Mouse (Mus musculus) adrenal gland, adult 2 months (tissue): ENCODE data around the gene Dapp1. TPM values are rescaled to one million over a fixed set of nuclear protein-coding genes. Genes with fewer than 3 reads are reported as not detected.
"Not testable (repeated sequence)": the region's sequence is repeated elsewhere in the genome, so short reads cannot be mapped to it uniquely, and the experiment has no call there.

Experiments
- DNase-seq: peaks from one replicate; pipeline ENCODE4 v3.0.0; 2021
- polyA plus RNA-seq: library from polyadenylated mRNA; depleted of rRNA; stranded (reverse); fragments of >200 nt; gene quantifications from 2 replicates; pipeline ENCODE4 v1.2.3, GENCODE M21; 2012
- total RNA-seq, 2 experiments: library from RNA; stranded (reverse); gene quantifications; 2 replicates each; pipeline ENCODE4 v1.2.3; 2021

The Dapp1 gene
- total and polyA plus RNA-seq, 3 experiments: 1.8 to 4.7 (median 3.8) TPM

DNA sequence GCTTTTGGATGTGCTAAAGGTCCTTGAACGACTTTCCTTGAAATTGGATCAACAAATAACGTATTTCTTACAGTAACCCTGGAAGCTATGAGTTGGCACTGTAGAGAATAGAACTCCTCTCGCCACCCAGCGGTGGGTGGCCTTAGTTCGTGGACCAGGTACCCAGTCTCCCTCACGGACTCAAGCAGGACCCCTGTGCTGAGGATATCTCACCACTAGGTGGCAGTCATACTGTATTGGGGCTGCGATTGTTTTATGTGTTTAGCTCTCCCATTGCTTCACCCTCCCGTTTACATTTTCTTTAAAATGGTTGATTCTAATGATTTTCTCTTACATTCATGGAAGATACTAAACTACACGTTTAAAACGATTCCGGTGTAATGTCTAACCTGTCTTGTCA, 9.8 kb upstream of the Dapp1 start:
- DNase-seq: peak; percentile 92

DNA sequence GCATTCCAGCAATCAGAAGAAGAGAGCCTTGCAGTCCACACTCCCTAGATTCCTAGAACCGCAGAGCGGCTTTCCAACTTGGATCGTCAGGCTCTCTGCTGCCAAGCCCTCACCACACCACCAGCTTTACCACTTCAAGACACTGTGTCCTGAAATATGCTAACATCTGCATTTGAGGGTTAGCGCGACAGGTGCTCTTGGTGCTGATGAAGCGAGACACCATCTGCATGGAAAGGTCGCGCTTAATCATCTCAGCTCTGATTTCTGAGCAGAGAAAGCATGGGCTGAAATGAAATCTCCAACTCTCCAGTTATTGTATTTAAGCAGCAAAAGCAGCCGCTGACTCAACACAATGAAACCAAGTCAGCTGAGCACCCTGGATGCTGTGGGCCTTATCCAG, 8.1 kb upstream of the Dapp1 start:
- DNase-seq: no peak

DNA sequence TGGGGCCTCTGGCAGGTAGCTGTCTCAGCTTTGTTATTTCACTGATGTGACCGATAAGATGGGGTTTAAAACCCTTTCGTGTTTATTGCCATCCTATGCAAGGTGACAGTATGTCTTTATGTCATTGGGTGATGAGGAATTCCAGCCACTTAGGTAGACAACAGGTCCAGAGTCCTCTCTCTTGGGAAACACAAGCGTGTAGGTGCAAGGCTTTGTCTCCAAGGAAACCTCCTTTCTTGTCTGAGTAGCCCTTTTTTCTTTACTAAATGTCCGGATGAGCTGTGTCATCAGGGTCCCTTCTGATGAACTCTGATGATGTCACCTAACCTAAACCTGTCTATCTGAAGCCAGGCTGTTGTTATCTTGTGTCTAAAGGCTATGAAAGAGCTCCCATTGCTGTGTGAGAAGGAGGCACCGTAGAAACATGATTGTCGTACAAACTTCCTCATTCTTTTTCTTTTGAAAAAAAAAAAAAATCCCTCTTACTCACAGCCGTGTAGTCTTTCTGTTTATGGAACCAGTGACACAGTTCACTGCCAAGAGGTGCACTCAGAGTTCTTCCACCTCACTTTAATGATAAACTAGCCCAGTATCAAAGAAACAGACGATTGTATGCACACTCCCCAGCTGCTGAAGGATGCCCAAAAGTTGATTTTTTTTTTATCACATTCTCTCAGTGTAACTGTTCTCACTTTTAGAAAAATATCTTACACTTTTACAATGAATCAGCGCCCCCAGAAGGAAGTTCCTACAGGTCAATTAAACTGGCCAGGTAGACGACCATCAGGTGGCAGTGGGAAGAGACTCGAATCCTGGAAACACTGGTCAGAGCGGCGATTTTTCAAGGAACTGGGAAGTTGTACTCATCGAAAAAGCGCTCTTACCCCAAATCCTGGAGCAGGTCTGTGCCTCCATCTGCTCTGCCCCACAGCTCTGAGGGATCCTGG, 637 bp downstream of the Dapp1 start:
- no peak for DNase-seq

DNA sequence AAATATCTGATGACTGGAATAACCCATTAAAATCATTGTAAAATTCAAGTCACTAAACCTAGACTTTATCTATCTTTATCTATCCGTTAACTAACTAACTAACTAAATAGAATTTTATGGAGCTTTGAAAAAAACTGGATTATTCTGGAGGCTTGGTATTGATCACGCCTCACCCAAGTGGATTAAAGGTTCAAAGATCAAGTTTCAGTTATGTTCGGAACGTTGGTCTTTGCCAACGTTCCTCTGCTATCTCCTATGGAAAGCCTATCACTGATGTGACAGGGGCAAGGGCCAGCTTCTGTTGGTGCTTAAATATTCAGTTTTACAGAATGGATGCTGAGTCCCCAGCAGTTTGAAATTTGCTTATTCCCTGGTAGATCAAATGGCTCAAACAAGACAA, 3.1 kb downstream of the Dapp1 start:
- DNase-seq: no peak

DNA sequence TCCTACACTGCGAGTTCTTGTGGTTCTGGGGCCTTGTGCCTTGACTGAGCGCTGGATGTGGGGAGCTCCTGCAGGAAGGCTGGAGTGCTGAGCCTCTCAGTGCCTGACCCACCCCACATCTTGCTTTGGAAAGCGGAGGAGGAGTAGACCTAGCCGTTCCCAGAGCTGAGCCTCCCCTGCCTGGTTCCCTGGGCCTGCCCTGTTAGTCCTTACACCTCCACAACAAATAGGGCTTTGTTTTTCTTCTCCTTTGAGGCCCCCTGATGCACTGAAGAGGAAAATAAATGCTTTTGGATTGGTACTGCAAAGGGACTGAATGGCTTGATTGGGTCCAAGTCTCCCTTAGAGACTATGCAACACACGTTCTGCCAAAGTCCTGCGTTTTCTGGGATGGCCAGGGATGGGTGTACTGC, 3.7 kb downstream of the Dapp1 start:
- DNase-seq: no peak

DNA sequence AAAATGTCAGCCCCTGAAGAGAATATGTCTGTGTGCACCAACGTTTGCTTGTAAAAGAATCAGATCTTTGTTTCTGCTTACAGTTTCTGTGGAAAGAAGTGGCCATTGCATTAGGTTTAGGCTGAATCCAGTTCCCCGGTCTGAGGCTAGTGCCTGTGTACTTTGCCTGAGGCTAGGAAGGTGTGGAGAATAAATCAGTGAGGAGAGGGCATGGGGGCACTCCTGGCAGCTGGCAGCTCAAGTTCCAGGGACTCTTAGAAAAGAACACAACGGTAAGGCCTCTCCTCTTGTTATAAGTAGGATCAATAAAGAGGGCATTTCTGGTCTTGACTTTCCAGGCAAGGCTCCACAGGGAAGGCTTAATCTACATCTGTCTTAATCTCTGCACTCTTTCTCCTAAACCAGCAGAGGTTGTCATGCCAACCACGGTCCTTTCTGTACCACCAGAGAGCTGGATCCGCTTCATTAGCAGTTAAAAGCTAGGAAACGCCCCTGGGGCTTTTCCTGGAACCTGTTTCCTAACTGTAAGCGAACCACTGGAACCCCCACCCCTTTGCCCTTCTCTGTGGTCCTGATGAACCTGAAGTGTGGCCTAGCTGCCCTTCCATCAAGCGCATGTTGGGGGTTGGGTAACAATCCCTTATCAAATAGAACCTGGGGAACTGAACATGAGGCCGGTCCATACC, 4.3 kb downstream of the Dapp1 start:
- no peak for DNase-seq

DNA sequence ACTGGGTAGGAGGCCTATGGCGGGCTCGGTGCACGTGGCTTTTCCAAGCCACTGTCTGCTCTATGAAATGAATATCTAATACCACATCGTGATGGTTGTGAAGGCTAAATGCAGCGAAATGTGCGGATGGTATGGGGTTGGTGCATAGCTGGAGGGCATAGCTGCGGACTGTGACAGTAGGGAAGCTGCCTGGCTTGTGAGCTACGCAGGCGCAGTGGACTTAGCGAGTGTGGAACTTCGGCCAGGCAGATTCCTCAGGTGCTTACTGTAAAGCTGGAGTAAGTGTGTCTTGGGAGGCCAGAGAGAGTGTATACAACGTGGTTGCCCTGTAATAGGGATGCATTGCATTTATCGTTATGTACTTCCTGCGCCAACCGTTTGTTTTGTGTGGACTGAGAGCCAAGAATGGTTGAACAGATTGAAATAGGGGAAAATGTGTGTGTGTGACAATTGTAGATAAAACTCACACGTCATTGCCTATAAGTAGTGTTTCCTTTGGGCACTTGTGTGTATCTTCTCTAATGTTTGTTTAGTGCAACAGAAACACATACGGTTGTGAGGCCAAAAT, 5.4 kb downstream of the Dapp1 start:
- no peak for DNase-seq

DNA sequence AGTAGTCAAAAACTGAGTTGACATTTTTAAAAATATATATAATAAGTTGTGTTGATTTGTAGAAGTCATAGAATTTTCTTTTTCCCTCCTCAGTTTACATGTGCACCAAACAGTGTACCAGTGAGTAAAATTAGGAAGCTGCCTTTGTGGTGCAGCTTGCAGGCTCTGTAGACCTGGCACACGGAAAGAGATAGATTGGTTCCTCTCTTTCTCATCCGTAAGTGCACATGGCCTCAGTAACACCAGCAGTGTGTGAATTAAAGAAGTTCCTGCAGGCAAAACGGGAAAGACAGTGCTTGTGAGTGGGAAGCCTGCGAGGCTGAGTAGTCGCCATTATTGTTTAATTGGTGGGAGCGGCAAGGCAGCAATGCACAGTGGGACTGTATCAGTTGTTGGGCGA, 5.9 kb downstream of the Dapp1 start:
- no peak for DNase-seq

DNA sequence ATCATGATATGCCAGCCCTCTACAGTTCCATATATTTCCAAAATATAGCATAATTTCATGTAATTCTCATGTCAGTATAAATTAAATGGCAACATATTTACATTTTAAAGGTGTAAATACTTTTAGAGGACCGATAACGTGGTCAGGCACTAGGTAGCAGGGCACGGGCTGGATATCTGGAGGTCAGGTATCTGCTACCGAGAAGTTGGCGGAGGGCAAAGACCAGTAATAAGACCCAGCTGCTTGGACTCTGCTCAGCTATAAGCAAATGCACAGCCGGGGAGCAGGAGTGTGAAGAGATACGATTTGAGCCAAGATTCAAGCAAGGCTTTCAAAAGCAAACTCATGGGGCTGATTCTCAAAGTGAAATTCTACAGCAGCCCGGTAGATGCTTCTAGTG, 7.0 kb downstream of the Dapp1 start:
- DNase-seq: no peak

DNA sequence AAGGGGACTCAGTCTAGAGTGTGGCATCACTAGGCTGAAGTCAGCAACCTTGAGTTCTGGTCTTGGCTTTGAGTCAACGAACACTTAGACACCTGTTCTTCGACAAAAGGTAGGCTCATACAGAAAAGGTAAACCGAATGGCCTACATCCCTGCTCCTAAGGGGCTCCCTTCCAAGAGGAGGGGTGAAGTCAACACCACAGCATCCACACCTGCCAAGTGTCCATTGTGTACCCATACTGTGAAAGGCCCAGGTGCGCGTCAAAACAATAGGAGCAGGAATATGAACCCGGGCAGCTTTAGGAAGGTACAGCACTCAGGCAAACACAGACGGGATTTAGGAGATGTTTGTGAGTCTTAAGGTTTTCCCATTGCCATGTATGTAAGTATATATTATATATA, 8.4 kb downstream of the Dapp1 start:
- no peak for DNase-seq

DNA sequence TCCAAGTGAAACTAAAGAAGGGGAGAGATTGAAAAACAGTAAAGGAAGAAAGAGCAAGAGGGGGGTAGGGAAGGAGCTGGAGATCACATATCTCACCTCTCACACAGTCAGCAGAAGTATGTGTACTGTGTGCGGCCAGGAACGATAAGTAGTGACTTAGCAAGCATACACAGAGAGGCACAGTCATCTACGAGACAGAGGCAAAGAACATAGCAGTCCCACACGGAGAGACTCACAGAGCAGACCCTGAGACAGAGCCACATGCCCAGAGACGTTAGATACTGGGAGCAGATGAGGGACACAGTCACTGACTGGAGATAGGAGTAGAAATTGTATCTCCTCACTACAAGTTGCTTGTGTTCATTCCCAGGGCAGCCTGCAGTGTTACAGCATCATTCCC, 9.1 kb downstream of the Dapp1 start:
- no peak for DNase-seq

DNA sequence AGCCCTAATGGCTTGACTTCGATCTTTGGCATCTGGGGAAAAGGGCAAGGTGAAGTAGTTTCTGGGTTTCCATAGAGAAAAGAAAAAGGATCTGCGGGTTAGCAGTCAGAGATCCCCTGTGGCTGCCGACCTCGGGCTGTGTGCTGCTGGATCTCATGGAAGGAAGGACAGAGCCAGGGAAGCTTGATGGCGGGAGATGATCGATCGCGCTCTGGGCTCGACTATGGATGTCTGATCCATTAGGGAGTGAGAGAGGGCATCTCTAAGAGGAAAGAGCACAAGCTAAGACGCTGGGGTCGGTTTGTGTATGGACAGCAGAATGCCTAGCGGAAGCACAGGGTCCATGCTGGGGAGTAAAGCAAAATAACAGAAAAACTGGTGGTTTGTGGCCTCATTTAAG, 11.4 kb downstream of the Dapp1 start:
- no peak for DNase-seq

DNA sequence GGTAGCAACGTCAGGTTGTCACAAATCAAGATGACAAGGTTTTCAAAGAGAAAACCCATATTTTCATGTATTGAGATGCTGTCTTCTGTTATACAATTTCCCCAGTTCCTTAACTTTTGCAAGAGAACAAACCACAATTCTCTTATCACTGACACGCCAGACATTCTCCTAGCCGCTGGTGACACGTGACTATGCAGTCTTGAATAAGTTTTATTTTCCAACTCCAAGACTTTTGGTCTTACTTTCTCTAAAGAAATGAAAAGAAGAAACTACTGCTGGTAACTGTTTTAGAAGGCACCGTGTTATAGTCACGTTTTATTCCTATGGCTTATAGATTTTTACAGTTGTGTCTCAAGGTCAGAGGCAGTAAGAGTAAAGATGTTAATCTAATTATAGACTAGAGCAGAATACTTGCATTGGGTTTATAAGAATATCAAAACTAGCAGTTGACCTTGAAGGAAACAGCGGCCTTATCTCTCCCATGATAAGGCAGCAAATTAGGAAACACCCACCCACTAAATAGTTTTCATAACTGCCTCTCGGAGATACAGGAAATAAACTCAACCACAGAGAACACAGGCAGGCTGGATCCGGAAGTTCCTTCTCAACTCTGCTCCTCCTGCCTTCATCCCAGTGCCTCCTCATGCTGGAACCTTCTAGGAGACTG, 12.4 kb downstream of the Dapp1 start:
- DNase-seq: no peak

DNA sequence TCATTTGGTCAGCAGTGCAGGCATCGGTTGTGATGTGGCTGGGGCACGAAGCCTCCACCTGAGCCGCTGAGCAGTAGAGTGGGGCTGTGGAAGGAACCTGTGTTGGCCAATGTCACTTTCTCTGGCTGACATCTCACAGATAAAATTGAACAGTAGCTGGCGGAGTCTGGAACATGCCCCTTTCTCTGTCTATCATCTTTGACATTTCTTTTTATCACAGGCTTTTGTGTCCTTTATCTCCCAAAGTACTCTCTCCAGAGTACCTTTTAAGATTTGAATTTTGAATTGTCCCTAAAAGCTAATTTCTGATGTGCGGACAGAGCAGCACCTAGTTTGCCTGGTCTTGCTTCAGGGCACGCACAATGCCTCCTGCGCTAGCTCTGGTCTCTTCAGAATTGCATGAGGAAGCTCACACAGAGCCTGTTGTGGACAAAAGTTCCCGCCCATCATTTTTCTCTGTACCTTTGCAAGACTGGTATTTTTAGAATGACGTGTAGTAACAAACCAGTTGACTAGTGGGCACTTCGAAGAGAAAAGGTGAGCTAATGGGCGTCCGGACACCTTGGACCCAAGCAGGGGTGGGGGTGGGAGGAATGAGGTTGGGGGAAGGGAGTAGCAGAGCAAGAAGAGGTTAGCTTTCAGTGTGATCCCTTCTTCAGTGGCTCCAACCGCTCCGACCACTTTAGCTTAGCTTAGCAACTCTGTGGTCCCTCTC, 13.1 kb downstream of the Dapp1 start:
- DNase-seq: no peak

DNA sequence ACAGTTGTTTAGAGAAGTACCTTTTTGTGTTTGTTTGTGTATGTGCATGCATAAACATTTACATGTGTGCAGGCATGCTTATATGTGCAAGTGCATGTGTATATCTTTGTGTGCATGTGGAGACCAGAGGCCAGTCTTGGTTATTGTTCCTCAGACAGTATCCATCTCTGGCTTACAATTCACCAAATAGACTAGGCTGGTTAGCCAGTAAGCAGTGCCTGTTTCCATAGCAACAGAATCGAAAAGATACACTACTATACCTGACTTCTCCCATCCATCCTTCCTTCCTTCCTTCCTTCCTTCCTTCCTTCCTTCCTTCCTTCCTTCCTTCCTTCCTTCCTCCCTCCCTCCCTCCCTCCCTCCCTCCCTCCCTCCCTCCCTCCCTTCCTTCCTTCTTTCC, 17.3 kb downstream of the Dapp1 start:
- DNase-seq: not testable (repeated sequence)

DNA sequence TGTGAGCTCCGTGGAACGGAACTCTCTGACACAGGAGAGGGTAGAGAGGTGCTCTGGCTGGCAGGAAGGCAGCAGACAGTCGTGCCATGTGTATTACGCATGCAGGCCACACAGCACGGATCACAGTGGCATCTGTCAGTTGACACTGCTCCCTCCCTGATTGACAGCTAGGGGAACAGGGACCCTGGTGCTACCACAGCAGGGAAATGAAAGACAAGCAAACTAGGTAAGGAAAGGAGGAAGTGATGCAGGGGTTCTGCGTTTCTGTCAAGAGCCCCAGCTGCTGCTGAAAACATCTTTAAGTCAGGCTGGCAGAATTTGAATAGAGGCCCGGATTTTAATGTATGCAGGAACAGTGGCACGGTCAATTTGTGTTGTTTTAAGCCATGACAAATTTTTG, 17.8 kb downstream of the Dapp1 start:
- no peak for DNase-seq

DNA sequence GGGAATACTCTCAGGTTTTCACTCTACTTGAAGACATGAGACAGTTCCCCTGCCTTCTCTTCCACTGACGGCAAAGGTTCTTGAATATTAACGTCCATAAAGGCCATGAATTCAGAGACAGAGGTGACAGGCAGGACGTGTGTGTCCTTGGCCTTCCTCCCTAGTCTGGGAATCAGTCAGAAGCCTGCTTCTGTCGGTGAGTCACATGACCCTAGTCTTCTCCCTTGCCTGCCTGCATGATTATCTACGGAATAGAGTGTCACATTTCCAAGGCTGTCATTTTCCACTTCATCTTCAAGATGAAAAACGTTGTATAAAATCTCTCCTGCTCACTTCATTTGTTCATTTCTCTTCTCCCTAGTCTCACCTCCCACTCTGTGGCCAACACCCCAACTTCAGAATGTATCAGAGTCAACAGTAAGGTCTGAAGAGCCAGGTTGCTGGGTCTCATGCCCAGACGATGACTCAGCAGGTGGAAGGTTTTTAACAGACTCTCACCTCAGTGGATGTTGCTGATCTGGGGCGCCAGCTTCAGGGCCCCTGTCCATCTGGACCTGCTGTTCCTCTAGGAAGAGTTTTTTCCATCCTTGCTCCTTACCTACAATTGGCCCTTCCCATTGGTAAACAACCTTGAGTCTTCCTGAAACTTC, 19.5 kb downstream of the Dapp1 start:
- peak; percentile 66 for DNase-seq

DNA sequence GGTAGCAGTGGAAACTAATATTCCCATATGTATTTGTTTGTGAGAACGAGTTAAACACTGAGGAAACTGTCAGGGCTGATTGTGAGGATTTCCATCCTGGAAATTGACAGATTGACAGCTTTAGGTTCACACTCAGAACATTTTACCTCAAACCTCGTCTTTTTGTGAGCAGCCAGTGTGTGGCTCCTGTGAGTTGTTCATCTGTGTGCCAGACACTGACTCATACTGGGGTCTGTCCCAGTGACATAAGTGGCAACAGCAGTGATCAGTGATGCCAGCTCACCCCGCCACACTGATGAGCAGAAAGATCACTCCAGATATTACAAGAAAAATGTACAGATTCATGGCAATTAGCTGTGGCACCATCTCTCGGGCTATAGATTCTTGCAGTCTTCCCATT, 21.9 kb downstream of the Dapp1 start:
- DNase-seq: peak; percentile 30

DNA sequence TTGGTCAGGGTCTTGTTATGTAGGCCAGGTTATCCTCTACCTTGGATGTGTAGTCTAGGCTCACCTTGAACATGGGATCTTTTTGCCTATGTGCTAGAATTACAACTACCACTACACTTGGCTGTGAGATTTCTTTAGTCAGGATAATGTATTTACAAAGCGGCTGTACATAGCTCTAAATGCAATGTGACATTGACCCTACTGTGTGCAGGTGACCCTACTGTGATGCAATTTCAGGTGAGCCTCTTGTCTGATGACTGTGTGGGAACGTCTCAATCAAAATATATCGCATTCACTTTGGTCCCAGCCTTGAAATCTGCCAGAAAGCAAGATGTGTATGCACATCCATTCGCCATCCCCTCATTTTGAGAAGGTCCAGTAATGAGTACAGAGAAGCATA, 23.0 kb downstream of the Dapp1 start:
- no peak for DNase-seq

DNA sequence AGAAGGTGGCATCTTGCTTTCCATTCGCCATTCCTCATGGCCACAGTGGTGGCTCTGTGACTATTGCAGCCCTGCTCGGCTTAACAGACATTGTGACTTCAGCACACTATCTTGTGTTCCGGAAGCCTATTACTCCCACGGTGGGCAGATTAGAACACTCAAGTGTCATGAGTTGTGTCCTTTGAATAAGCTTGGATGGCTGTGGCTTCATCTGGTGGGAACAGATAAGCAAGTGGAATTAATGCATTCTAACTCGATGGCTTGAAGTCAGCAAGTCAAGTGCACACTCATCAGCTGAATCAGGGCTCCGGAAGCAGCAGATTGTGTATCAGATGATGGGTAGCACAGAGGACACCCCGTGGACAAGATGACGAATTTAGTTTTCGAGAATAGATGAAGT, 23.5 kb downstream of the Dapp1 start:
- no peak for DNase-seq

DNA sequence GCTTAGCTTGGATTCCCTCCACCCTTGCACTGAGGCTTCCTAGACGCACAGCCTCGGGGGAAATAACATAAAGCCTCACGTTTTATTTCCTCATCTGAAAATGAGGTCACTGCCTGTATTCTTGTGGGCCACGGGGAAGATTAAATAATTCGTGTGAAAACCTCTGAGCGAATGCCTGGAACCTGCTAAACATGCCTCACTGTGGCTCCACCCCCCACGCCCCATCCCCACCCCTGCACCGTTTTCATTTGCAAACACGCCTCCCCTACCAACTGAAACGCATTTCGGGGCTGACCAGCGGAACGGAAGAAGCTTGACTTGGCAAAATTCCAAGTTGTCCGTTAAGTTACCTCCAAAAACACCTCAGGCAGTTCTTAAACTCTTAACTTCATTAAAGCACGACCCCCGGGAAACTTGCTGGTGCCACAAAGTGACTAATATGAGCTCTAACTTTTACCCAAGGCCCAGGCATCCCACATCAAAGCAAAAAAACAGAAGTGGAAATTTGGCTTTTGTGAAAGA, 25.7 kb downstream of the Dapp1 start:
- no peak for DNase-seq
